Mouse (Mus musculus) ES-E14 (cell line): ENCODE data around the gene Tmem132b.

Source experiments
- CHD2 ChIP-seq: IDR thresholded peaks from 2 replicates; pipeline ENCODE4 v1.6.1; 2014; ENCODE audit warnings: mild to moderate bottlenecking, low read depth, low read length, inconsistent platforms
- HCFC1 ChIP-seq: IDR thresholded peaks from 2 replicates; pipeline ENCODE4 v1.6.1; 2012; ENCODE audit warnings: low read length, inconsistent platforms, borderline replicate concordance; ENCODE audit not compliant: insufficient read depth
- ZC3H11A ChIP-seq: IDR thresholded peaks from 2 replicates; pipeline ENCODE4 v1.6.1; 2012; ENCODE audit warnings: low read depth, mild to moderate bottlenecking, inconsistent platforms, low read length, borderline replicate concordance
- ZNF384 ChIP-seq: IDR thresholded peaks from 2 replicates; pipeline ENCODE4 v1.6.1; 2012; ENCODE audit warnings: low read depth, low read length, inconsistent platforms

GRCm38 (mm10) chr5:125733806-125734205 lies 202.2 kb downstream of the Tmem132b start:
- TF ChIP-seq ZC3H11A = no peak
- TF ChIP-seq CHD2 = no peak
- TF ChIP-seq HCFC1 = no peak
- TF ChIP-seq ZNF384 = no peak
